Mouse (Mus musculus) right cerebral cortex, postnatal 36 days (tissue): ENCODE measurements around the gene Pls3.
"Not testable (repeated sequence)": the region's sequence is repeated elsewhere in the genome, so short reads cannot be mapped to it uniquely, and the experiment has no call there.

ENCODE experiments used
- DNase-seq, 2 experiments: peaks; one replicate each; pipeline ENCODE4 v3.0.0; 2022; ENCODE audit warnings: low spot score in 2 of 2, mixed read lengths in 1 of 2

Pls3 gene

DNA sequence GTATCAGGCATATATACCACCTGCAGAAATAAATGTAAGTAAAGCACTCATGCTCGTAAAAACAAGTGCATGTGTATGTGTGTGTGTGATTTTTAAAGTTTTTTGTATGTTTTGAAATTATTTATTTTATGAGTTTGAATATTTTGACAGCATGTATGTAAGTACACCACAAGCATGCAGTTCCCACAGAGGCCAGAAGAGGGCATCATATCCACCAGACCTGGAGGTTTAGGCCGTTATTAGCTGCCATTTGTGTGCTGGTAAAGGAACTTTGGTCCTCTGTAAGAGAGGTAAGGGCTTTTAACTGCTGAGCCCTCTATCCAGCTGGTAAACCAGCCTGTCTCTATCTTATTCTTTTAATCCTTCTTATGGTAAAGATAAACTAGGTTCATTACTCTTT, 97.5 kb downstream of the Pls3 start:
- no peak for DNase-seq

DNA sequence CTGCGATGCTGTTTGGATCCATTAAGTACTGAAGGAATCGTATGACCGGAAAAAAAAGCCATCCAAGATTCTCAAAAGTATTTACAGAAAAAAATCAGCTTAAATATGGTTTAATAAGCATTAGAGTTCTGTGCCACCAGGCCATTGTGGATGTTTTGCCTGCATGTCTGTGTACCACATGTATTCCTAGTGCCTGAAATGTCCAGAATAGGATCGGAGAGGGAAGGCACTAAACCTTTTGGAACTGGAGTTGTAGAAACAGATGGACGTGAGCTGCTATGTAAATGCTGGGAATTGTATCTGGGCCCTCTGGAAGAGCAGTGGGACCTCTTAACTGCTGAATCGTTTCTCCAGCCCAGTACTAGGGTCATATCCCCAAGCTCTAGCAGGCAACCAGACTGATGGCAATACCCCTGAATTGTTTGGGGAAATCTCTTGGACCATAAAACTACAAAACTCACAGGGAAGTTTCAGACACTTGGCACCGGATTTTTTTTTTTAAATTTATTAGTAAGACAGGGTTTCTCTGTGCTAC, 110.1 kb downstream of the Pls3 start:
- no peak for DNase-seq

DNA sequence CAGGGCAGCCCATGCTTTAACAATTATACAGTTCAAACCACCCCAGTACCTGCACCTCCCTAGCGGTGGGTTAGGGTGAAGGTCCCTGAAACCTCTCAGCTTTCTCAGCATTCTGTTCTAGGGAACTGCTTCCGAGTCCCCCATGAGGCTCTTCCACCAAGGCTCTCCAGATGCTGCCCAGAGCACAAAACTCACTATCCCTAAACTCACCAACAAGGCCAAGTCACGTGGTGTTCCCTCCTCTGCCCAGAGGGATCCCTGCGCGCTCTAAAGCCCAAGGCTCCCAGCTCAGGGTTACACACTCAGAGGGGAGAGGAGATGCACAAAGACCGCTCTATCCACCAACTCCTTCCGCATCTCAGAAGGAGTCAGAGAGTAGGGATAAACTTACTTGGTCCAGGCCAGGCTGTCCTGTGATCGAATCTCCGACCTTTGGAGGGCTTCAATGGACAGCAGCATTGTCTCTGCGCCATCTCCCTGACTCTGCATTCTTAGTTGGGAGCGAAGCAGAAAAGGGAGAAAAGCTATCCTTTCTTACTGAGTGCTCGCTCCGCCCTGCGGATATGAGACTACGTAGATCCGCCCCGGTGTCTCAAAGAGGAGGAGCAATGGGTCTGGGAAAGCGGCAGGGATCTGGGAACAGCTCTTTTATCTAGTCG, 110.7 kb downstream of the Pls3 start:
- peak in 1 of 2 experiments; percentile 46 for DNase-seq

DNA sequence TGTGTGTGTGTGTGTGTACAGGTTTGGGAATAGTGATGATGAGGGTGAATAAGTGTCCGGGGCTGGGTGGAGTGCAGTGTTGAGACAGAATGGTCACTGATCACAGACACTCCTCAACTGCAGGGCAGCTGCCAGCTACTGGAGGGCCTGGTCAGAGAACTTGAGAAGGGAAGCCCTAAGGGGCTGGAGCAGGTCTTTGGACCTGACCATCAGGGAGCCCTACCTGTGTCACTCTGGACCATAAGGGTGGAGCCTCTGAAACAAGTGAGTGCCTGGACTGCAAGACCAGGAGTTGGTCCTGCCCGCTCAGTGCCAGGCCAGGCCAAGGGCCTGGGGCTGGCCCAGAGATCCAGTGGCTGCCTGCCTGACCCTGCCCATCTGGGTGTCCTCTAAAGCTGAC, 115.5 kb downstream of the Pls3 start:
- not testable (repeated sequence) for DNase-seq

DNA sequence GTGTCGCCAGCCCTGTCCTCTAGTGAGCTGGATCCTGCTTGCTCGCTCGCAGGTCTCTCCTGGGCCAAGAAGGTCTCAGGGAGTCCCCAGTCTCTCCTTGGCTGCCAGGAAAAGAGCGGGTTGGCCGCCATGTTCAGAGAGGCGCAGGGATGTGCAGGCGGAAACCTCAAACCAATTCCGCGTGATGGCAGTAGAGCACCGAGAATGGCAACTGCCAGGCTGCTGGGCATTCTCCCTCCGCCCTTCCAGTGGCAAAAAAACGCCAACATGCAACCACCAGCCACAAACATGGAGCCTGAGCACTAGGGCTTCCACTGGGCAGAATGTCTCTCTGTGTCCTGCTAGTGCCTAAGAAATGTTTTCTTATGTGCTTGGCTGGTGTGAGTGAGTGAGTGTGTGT, 115.9 kb downstream of the Pls3 start:
- peak in 1 of 2 experiments; percentile 47 for DNase-seq

DNA sequence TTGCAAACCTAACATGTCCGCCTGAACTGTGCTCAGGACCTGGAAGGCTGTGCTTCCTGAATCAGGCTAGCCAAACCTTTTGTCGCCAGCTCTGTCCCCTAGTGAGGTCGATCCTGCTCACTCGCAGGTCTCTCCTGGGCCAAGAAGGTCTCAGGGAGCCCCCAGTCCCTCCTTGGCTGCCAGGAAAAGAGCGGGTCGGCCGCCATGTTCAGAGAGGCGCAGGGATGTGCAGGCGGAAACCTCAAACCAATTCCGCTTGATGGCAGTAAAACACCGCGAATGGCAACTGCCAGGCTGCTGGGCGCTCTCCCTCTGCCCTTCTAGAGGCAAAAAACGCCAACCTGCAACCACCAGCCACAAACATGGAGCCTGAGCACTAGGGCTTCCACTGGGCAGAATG, 117.0 kb downstream of the Pls3 start:
- peak in 1 of 2 experiments; percentile 75 for DNase-seq

DNA sequence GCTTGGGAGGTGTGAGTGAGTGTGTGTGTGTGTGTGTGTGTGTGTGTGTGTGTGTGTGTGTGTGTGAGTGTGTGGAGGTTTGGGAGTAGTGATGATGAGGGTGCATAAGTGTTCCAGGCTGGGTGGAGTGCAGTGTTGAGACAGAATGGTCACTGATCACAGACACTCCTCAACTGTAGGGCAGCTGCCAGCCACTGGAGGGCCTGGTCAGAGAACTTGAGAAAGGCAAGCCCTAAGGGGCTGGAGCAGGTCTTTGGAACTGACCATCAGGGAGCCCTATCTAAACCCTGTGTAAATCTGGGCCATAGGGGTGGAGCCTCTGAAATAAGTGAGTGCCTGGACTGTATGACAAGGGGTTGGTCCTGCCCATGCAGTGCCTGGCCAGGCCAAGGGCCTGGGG, 120.5 kb downstream of the Pls3 start:
- not testable (repeated sequence) for DNase-seq

DNA sequence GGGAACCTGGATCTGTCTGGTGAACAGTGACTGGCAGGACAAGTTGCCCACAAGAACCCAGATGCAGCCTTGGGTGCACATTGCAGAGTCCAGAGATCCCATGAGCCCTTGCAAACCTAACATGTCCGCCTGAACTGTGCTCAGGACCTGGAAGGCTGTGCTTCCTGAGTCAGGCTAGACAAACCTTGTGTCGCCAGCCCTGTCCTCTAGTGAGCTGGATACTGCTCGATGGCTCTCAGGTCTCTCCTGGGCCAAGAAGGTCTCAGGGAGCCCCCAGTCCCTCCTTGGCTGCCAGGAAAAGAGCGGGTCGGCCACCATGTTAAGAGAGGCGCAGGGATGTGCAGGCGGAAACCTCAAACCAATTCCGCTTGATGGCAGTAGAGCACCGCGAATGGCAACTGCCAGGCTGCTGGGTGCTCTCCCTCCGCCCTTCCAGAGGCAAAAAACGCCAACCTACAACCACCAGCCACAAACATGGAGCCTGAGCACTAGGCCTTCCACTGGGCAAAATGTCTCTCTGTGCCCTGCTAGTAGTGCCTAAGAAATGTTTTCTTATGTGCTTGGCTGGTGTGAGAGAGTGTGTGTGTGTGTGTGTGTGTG, 124.8 kb downstream of the Pls3 start:
- not testable (repeated sequence) for DNase-seq

DNA sequence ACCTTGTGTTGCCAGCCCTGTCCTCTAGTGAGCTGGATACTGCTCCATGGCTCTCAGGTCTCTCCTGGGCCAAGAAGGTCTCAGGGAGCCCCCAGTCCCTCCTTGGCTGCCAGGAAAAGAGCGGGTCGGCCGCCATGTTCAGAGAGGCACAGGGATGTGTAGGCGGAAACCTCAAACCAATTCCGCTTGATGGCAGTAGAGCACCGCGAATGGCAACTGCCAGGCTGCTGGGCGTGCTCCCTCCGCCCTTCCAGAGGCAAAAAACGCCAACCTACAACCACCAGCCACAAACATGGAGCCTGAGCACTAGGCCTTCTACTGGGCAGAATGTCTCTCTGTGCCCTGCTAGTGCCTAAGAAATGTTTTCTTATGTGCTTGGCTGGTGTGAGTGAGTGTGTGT, 125.7 kb downstream of the Pls3 start:
- DNase-seq, result peak in 1 of 2 experiments; percentile 69

DNA sequence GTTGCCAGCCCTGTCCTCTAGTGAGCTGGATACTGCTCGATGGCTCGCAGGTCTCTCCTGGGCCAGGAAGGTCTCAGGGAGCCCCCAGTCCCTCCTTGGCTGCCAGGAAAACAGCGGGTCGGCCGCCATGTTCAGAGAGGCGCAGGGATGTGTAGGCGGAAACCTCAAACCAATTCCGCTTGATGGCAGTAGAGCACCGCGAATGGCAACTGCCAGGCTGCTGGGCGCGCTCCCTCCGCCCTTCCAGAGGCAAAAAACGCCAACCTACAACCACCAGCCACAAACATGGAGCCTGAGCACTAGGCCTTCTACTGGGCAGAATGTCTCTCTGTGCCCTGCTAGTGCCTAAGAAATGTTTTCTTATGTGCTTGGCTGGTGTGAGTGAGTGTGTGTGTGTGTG, 130.5 kb downstream of the Pls3 start:
- DNase-seq, result peak in 1 of 2 experiments; percentile 75

DNA sequence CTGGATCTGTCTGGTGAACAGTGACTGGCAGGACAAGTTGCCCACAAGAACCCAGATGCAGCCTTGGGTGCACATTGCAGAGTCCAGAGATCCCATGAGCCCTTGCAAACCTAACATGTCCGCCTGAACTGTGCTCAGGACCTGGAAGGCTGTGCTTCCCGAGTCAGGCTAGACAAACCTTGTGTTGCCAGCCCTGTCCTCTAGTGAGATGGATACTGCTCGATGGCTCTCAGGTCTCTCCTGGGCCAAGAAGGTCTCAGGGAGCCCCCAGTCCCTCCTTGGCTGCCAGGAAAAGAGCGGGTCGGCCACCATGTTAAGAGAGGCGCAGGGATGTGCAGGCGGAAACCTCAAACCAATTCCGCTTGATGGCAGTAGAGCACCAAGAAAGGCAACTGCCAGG, 135.5 kb downstream of the Pls3 start:
- DNase-seq, result not testable (repeated sequence)
